20 mouse cellular contexts compared by ENCODE assay signal in genomic region chr9:83551632-83552031, GRCm38 (mm10).
"Had no signal": no experiment of that assay in that cellular context is flagged by ENCODE, and none has a peak within 500 bp of the region (broad histone marks: within the 10 kb centered on the region; RNA-seq: fewer than 3 reads in every experiment).

No protein-coding gene starts in this region.

- H3K4me3 ChIP-seq: intestine, embryonic 15.5 days; kidney, embryonic 15.5 days; limb, embryonic 10.5 days; limb, embryonic 13.5 days; liver, embryonic 12.5 days; liver, embryonic 15.5 days; lung, embryonic 15.5 days; neural tube, embryonic 12.5 days; neural tube, embryonic 15.5 days had no signal

- H3K27ac ChIP-seq: intestine, embryonic 15.5 days; kidney, embryonic 15.5 days; limb, embryonic 13.5 days; liver, embryonic 12.5 days; liver, embryonic 15.5 days; lung, embryonic 15.5 days; neural tube, embryonic 12.5 days; neural tube, embryonic 15.5 days; stomach, postnatal 0 days had no signal

- H3K36me3 ChIP-seq: intestine, embryonic 15.5 days; kidney, embryonic 15.5 days; limb, embryonic 10.5 days; limb, embryonic 13.5 days; liver, embryonic 12.5 days; liver, embryonic 15.5 days; lung, embryonic 15.5 days; neural tube, embryonic 12.5 days; neural tube, embryonic 15.5 days had no signal

- H3K4me1 ChIP-seq: neural tube, embryonic 12.5 days had no signal

- DNase-seq: kidney, adult 11 months; kidney, adult 8-10 months; kidney, postnatal 14 days; kidney, postnatal 4 days; layer of hippocampus, postnatal 36 days; liver; lung, adult 18-20 months; lung, postnatal 10 days; lung, postnatal 36 days; thymus, postnatal 36 days had no signal

- ATAC-seq: intestine, embryonic 15.5 days; liver, embryonic 12.5 days had no signal

- H3K27me3 ChIP-seq: intestine, embryonic 15.5 days; kidney, embryonic 15.5 days; lung, embryonic 15.5 days; neural tube, embryonic 15.5 days had no signal
